Mouse (Mus musculus): Measurements from ENCODE around the gene Cfap97d2. TPM values are rescaled to one million over a fixed set of nuclear protein-coding genes. Genes with fewer than 3 reads are reported as not detected.

Cfap97d2 gene
- polyA plus RNA-seq (2014; fragmentation: Nextera tagmentation; extraction: Ambion mirVana): 0.85 and 1.0 TPM in 2 replicates

- H3K9me3 ChIP-seq (ENCODE audit: control insufficient read depth, low read length): no peaks in the 10 kb centered on the region
- ATAC-seq (ENCODE audit: low FRiP score) (peak; percentile 98), DNase-seq (ENCODE audit: low spot score) (peak; percentile 92)
- peak within 1 kb of the TSS; percentile 67 for H3K27ac ChIP-seq (ENCODE audit: low read depth, low read length)
- H3K36me3 ChIP-seq (ENCODE audit: control insufficient read depth, insufficient read depth, low read length): no peaks in the 10 kb centered on the region
- 3% methylated on average over 5 of the region's 5 CpGs for WGBS
- H3K4me3 ChIP-seq (ENCODE audit: low read depth, low read length): no peak within 1 kb of the TSS
- peak within 1 kb of the TSS; percentile 24 for H3K4me2 ChIP-seq (replicated peaks; ENCODE audit: low read depth, low read length)
- H3K27me3 ChIP-seq (ENCODE audit: control insufficient read depth, insufficient read depth, low read length): no peaks in the 10 kb centered on the region
- H3K4me1 ChIP-seq (replicated peaks; ENCODE audit: control insufficient read depth, insufficient read depth, low read length): no peaks in the 10 kb centered on the region
- H3K9ac ChIP-seq (ENCODE audit: low read depth, low read length): peak within 1 kb of the TSS; percentile 24; the same call in 1 of the 2 replicates
These were observed at the start of gene Cfap97d2 for GRCm38 (mm10) chr8:13705668-13706067. Gene Cfap97d2 (plus strand): TSS chr8:13705889.

GRCm38 (mm10) chr8:13657479-13657878 is 48.2 kb upstream of the Cfap97d2 start:
- no peaks in the 10 kb centered on the region for H3K9me3 ChIP-seq (ENCODE audit: control insufficient read depth, low read length)
- 83% methylated on average over 12 of the region's 12 CpGs for WGBS
- H3K27me3 ChIP-seq (ENCODE audit: control insufficient read depth, insufficient read depth, low read length): no peaks in the 10 kb centered on the region
- no peaks in the 10 kb centered on the region for H3K4me1 ChIP-seq (replicated peaks; ENCODE audit: control insufficient read depth, insufficient read depth, low read length)
- H3K4me2 ChIP-seq (replicated peaks; ENCODE audit: low read depth, low read length): no peak overlapping the region
- no peak overlapping the region for H3K27ac ChIP-seq (ENCODE audit: low read depth, low read length)
- DNase-seq (ENCODE audit: low spot score) (no peak), ATAC-seq (ENCODE audit: low FRiP score) (no peak)
- no peaks in the 10 kb centered on the region for H3K36me3 ChIP-seq (ENCODE audit: control insufficient read depth, insufficient read depth, low read length)
- H3K9ac ChIP-seq (ENCODE audit: low read depth, low read length): no peak overlapping the region
- no peak overlapping the region for H3K4me3 ChIP-seq (ENCODE audit: low read depth, low read length)

GRCm38 (mm10) chr8:13660323-13660722 is 45.4 kb upstream of the Cfap97d2 start:
- 92% methylated on average over 13 of the region's 13 CpGs for WGBS
- Histone ChIP-seq H3K9ac (ENCODE audit: low read depth, low read length) (no peak overlapping the region), H3K27ac (ENCODE audit: low read depth, low read length) (no peak overlapping the region), H3K4me3 (ENCODE audit: low read depth, low read length) (no peak overlapping the region), H3K27me3 (ENCODE audit: control insufficient read depth, insufficient read depth, low read length) (no peaks in the 10 kb centered on the region), H3K9me3 (ENCODE audit: control insufficient read depth, low read length) (no peaks in the 10 kb centered on the region), H3K36me3 (ENCODE audit: control insufficient read depth, insufficient read depth, low read length) (no peaks in the 10 kb centered on the region), H3K4me1 (replicated peaks; ENCODE audit: control insufficient read depth, insufficient read depth, low read length) (no peaks in the 10 kb centered on the region), H3K4me2 (replicated peaks; ENCODE audit: low read depth, low read length) (no peak overlapping the region)
- ATAC-seq (ENCODE audit: low FRiP score) (no peak), DNase-seq (ENCODE audit: low spot score) (no peak)

- ATAC-seq (ENCODE audit: low FRiP score) (no peak), DNase-seq (ENCODE audit: low spot score) (no peak)
- WGBS: 88% methylated on average over 6 of the region's 6 CpGs
- Histone ChIP-seq H3K4me2 (replicated peaks; ENCODE audit: low read depth, low read length) (no peak overlapping the region), H3K27ac (ENCODE audit: low read depth, low read length) (no peak overlapping the region), H3K36me3 (ENCODE audit: control insufficient read depth, insufficient read depth, low read length) (no peaks in the 10 kb centered on the region), H3K27me3 (ENCODE audit: control insufficient read depth, insufficient read depth, low read length) (no peaks in the 10 kb centered on the region), H3K4me1 (replicated peaks; ENCODE audit: control insufficient read depth, insufficient read depth, low read length) (no peaks in the 10 kb centered on the region), H3K4me3 (ENCODE audit: low read depth, low read length) (no peak overlapping the region), H3K9ac (ENCODE audit: low read depth, low read length) (no peak overlapping the region), H3K9me3 (ENCODE audit: control insufficient read depth, low read length) (no peaks in the 10 kb centered on the region)
These were observed 40.9 kb upstream of the Cfap97d2 start for GRCm38 (mm10) chr8:13664711-13665210.

- no peak for ATAC-seq (ENCODE audit: low FRiP score)
- WGBS: 88% methylated on average over 4 of the region's 4 CpGs
- no peaks in the 10 kb centered on the region for H3K36me3 ChIP-seq (ENCODE audit: control insufficient read depth, insufficient read depth, low read length)
- H3K27ac ChIP-seq (ENCODE audit: low read depth, low read length): no peak overlapping the region
- H3K4me1 ChIP-seq (replicated peaks; ENCODE audit: control insufficient read depth, insufficient read depth, low read length): no peaks in the 10 kb centered on the region
- H3K9me3 ChIP-seq (ENCODE audit: control insufficient read depth, low read length): no peaks in the 10 kb centered on the region
- no peaks in the 10 kb centered on the region for H3K27me3 ChIP-seq (ENCODE audit: control insufficient read depth, insufficient read depth, low read length)
- no peak for DNase-seq (ENCODE audit: low spot score)
- H3K4me3 ChIP-seq (ENCODE audit: low read depth, low read length): no peak overlapping the region
- no peak overlapping the region for H3K4me2 ChIP-seq (replicated peaks; ENCODE audit: low read depth, low read length)
- no peak overlapping the region for H3K9ac ChIP-seq (ENCODE audit: low read depth, low read length)
These were observed 40.2 kb upstream of the Cfap97d2 start for GRCm38 (mm10) chr8:13665538-13665937.

- Histone ChIP-seq H3K27ac (ENCODE audit: low read depth, low read length) (no peak overlapping the region), H3K9ac (ENCODE audit: low read depth, low read length) (no peak overlapping the region), H3K4me3 (ENCODE audit: low read depth, low read length) (no peak overlapping the region), H3K4me1 (replicated peaks; ENCODE audit: control insufficient read depth, insufficient read depth, low read length) (no peaks in the 10 kb centered on the region), H3K36me3 (ENCODE audit: control insufficient read depth, insufficient read depth, low read length) (no peaks in the 10 kb centered on the region), H3K4me2 (replicated peaks; ENCODE audit: low read depth, low read length) (no peak overlapping the region), H3K9me3 (ENCODE audit: control insufficient read depth, low read length) (no peaks in the 10 kb centered on the region), H3K27me3 (ENCODE audit: control insufficient read depth, insufficient read depth, low read length) (no peaks in the 10 kb centered on the region)
- ATAC-seq (ENCODE audit: low FRiP score) (no peak), DNase-seq (ENCODE audit: low spot score) (no peak)
- 85% methylated on average over 8 of the region's 8 CpGs for WGBS
These were observed 39.7 kb upstream of the Cfap97d2 start for GRCm38 (mm10) chr8:13665944-13666343.

- no peak overlapping the region for H3K4me3 ChIP-seq (ENCODE audit: low read depth, low read length)
- H3K4me2 ChIP-seq (replicated peaks; ENCODE audit: low read depth, low read length): no peak overlapping the region
- H3K27ac ChIP-seq (ENCODE audit: low read depth, low read length): no peak overlapping the region
- H3K36me3 ChIP-seq (ENCODE audit: control insufficient read depth, insufficient read depth, low read length): no peaks in the 10 kb centered on the region
- H3K4me1 ChIP-seq (replicated peaks; ENCODE audit: control insufficient read depth, insufficient read depth, low read length): no peaks in the 10 kb centered on the region
- ATAC-seq (ENCODE audit: low FRiP score) (peak; percentile 19; the same call in 1 of the 2 replicates), DNase-seq (ENCODE audit: low spot score) (no peak)
- no peak overlapping the region for H3K9ac ChIP-seq (ENCODE audit: low read depth, low read length)
- H3K27me3 ChIP-seq (ENCODE audit: control insufficient read depth, insufficient read depth, low read length): no peaks in the 10 kb centered on the region
- 76% methylated on average over 4 of the region's 4 CpGs for WGBS
- H3K9me3 ChIP-seq (ENCODE audit: control insufficient read depth, low read length): no peaks in the 10 kb centered on the region
These were observed 37.8 kb upstream of the Cfap97d2 start for GRCm38 (mm10) chr8:13667917-13668316.

- ATAC-seq (ENCODE audit: low FRiP score) (no peak), DNase-seq (ENCODE audit: low spot score) (no peak)
- no peaks in the 10 kb centered on the region for H3K9me3 ChIP-seq (ENCODE audit: control insufficient read depth, low read length)
- no peaks in the 10 kb centered on the region for H3K36me3 ChIP-seq (ENCODE audit: control insufficient read depth, insufficient read depth, low read length)
- H3K4me3 ChIP-seq (ENCODE audit: low read depth, low read length): no peak overlapping the region
- H3K9ac ChIP-seq (ENCODE audit: low read depth, low read length): no peak overlapping the region
- 60% methylated on average over 10 of the region's 10 CpGs for WGBS
- no peaks in the 10 kb centered on the region for H3K4me1 ChIP-seq (replicated peaks; ENCODE audit: control insufficient read depth, insufficient read depth, low read length)
- H3K4me2 ChIP-seq (replicated peaks; ENCODE audit: low read depth, low read length): no peak overlapping the region
- no peak overlapping the region for H3K27ac ChIP-seq (ENCODE audit: low read depth, low read length)
- H3K27me3 ChIP-seq (ENCODE audit: control insufficient read depth, insufficient read depth, low read length): no peaks in the 10 kb centered on the region
These were observed 37.3 kb upstream of the Cfap97d2 start for GRCm38 (mm10) chr8:13668367-13668766.

GRCm38 (mm10) chr8:13670011-13670471 is 35.6 kb upstream of the Cfap97d2 start:
- H3K4me3 ChIP-seq (ENCODE audit: low read depth, low read length): no peak overlapping the region
- no peaks in the 10 kb centered on the region for H3K36me3 ChIP-seq (ENCODE audit: control insufficient read depth, insufficient read depth, low read length)
- H3K27me3 ChIP-seq (ENCODE audit: control insufficient read depth, insufficient read depth, low read length): no peaks in the 10 kb centered on the region
- no peak overlapping the region for H3K27ac ChIP-seq (ENCODE audit: low read depth, low read length)
- ATAC-seq (ENCODE audit: low FRiP score) (no peak), DNase-seq (ENCODE audit: low spot score) (no peak)
- no peak overlapping the region for H3K4me2 ChIP-seq (replicated peaks; ENCODE audit: low read depth, low read length)
- H3K9me3 ChIP-seq (ENCODE audit: control insufficient read depth, low read length): no peaks in the 10 kb centered on the region
- WGBS: 82% methylated on average over 17 of the region's 17 CpGs
- H3K4me1 ChIP-seq (replicated peaks; ENCODE audit: control insufficient read depth, insufficient read depth, low read length): no peaks in the 10 kb centered on the region
- H3K9ac ChIP-seq (ENCODE audit: low read depth, low read length): no peak overlapping the region
